Mouse (Mus musculus): ENCODE results near the gene Cep19. TPM values are rescaled to one million over a fixed set of nuclear protein-coding genes. Genes with fewer than 3 reads are reported as not detected.

Cep19 gene
- total and polyA plus RNA-seq, 3 experiments = 3.7 to 25.1 (median 12.4) TPM

DNA sequence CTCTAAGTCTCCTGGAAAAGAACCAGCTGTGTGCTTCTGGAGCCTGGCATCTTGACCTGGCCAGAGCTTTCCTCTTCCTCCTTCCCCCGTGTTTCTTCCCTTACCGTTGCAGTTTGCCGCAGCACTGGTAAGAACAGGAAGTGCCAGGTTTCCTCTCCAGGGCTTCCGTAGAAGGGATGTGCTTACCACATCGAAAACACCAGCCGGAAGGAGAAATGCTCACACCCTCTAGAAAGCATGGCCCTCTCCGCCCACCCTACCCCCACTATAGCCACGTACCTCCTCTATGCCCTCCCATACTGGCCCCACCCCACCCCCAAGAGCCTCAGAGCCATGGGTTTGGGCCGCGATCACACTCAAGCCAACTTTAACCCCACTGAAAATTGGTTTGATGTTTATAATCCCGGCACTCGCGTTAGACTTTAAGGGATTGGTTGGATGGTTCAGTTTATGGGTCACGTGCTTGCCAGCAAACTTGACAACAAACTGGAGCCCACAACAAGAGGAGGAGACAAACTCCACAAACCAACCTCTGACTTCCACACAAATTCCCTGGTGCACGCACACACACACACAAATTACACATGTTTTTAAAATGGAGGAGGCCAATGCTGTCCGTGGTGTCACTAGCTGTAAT, 30.7 kb downstream of the Cep19 start:
- TF ChIP-seq CTCF (IDR thresholded peaks at IDR 0.05; ENCODE audit: low read depth, low read length) = no peak
- ATAC-seq (ENCODE audit: extremely low read depth, insufficient number of reproducible peaks, low FRiP score, poor library complexity, severe bottlenecking) (no peak), DNase-seq (ENCODE audit: low spot score) (no peak)
- peaks cover 18% of the 10 kb centered on the region for H3K4me1 ChIP-seq (ENCODE audit: insufficient read depth, low read depth, low read length)
- no peak overlapping the region; the same call in 1 of the 2 replicates for H3K4me3 ChIP-seq (ENCODE audit: low read depth, low read length)
- H3K9me3 ChIP-seq (replicated peaks) = no peaks in the 10 kb centered on the region
- H3K27me3 ChIP-seq (ENCODE audit: insufficient read depth, low read length) = peaks cover 43% of the 10 kb centered on the region
- no peaks in the 10 kb centered on the region for H3K36me3 ChIP-seq (replicated peaks)

DNA sequence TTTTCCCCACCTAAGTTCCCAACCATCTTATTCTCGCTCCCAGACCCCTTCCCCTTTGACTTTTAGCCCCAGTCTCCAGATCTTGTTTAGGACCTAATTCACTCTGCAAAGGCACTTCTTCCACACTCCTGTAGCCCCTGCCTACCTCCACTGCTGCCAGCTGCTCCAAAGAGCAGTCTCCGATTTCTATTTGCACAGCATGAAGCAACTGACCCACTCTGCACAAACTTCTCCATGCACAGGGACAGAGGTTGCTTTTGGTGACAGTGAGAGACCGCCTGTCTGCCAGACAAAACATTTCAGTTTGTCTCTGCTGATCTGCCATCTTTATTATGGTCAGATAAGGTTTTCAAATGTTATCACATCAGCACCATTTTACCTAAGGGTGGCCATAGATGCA, 33.5 kb downstream of the Cep19 start:
- Histone ChIP-seq H3K4me1 (ENCODE audit: insufficient read depth, low read depth, low read length) (peaks cover 25% of the 10 kb centered on the region), H3K9me3 (replicated peaks) (no peaks in the 10 kb centered on the region), H3K4me3 (ENCODE audit: low read depth, low read length) (no peak overlapping the region), H3K36me3 (replicated peaks) (no peaks in the 10 kb centered on the region), H3K27me3 (ENCODE audit: insufficient read depth, low read length) (peaks cover 44% of the 10 kb centered on the region)
- DNase-seq (ENCODE audit: low spot score) (no peak), ATAC-seq (ENCODE audit: extremely low read depth, insufficient number of reproducible peaks, low FRiP score, poor library complexity, severe bottlenecking) (no peak)
- no peak for TF ChIP-seq POLR2AphosphoS5 (IDR thresholded peaks at IDR 0.05; ENCODE audit: insufficient replicate concordance, low read depth, low read length)
- no peak for TF ChIP-seq CTCF (IDR thresholded peaks at IDR 0.05; ENCODE audit: low read depth, low read length)
- no peak for TF ChIP-seq GATA2 (IDR thresholded peaks at IDR 0.05; ENCODE audit: borderline replicate concordance, low read depth, low read length)
- TF ChIP-seq TAL1 (conservative IDR thresholded peaks at IDR 0.05; ENCODE audit: low read depth, low read length) = no peak

DNA sequence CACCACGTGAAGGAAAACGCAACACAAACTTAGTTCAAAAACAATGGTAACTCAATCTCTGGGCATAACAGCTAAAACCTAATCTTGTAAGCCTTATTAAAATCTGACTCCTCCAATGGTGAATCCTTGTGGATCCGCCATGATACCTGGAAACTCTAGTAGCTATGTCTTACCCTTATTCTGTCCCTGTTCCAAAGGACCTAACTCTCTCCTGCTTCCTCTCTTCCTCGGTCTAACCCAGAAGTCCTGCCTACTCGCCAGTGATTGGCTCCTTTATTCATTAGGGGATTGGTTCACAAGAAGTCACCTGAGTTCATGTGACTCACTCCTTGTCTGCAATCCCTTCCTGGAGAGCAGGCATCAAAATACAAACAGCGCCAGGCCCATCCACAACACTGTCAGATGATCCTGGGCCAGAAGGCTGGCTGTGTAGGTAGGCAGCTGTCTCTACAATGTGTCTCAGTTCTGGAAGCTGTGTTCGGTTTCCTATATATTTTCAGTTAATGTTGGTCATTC, 36.3 kb downstream of the Cep19 start:
- ATAC-seq (ENCODE audit: extremely low read depth, insufficient number of reproducible peaks, low FRiP score, poor library complexity, severe bottlenecking) = no peak

DNA sequence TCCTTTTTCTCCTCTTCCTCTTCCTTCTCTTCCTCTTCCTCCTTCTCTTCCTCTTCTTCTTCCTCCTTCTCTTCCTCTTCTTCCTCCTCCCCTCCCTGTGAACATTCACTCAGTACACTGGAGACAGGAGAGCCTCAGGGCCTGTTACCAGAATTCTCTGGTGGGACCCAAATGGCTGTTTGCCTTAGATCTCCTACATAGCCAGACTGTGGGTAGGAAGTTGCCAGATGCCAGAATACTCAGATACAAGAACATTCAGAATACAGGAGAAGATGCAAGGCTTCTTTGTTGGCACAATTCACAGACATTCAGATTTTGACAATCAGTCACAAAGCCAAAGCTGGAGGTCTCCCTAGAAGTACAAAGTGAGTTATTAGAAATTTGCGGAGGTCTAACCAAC, 39.4 kb downstream of the Cep19 start:
- peaks cover 25% of the 10 kb centered on the region for H3K36me3 ChIP-seq (replicated peaks)
- peaks cover 48% of the 10 kb centered on the region for H3K27me3 ChIP-seq (ENCODE audit: insufficient read depth, low read length)
- H3K4me1 ChIP-seq (ENCODE audit: insufficient read depth, low read depth, low read length) = peaks cover 12% of the 10 kb centered on the region
- H3K9me3 ChIP-seq (replicated peaks) = peaks cover 21% of the 10 kb centered on the region
- no peak overlapping the region for H3K4me3 ChIP-seq (ENCODE audit: low read depth, low read length)
- DNase-seq (ENCODE audit: low spot score) (no peak), ATAC-seq (ENCODE audit: extremely low read depth, insufficient number of reproducible peaks, low FRiP score, poor library complexity, severe bottlenecking) (no peak)
- TF ChIP-seq GATA2 (IDR thresholded peaks at IDR 0.05; ENCODE audit: borderline replicate concordance, low read depth, low read length) (no peak), GATA1 (IDR thresholded peaks at IDR 0.05; ENCODE audit: borderline replicate concordance, low read length) (no peak), POLR2AphosphoS5 (IDR thresholded peaks at IDR 0.05; ENCODE audit: insufficient replicate concordance, low read depth, low read length) (no peak), TAL1 (conservative IDR thresholded peaks at IDR 0.05; ENCODE audit: low read depth, low read length) (no peak), CTCF (IDR thresholded peaks at IDR 0.05; ENCODE audit: low read depth, low read length) (no peak)

More for the DNA sequence above, 36.3 kb downstream of the Cep19 start:
- no peak for DNase-seq (ENCODE audit: low spot score)
- no peak overlapping the region for H3K4me3 ChIP-seq (ENCODE audit: low read depth, low read length)
- no peaks in the 10 kb centered on the region for H3K9me3 ChIP-seq (replicated peaks)
- H3K4me1 ChIP-seq (ENCODE audit: insufficient read depth, low read depth, low read length) = peaks cover 12% of the 10 kb centered on the region
- TF ChIP-seq POLR2AphosphoS5 (IDR thresholded peaks at IDR 0.05; ENCODE audit: insufficient replicate concordance, low read depth, low read length) (no peak), GATA1 (IDR thresholded peaks at IDR 0.05; ENCODE audit: borderline replicate concordance, low read length) (no peak), GATA2 (IDR thresholded peaks at IDR 0.05; ENCODE audit: borderline replicate concordance, low read depth, low read length) (no peak)
- H3K27me3 ChIP-seq (ENCODE audit: insufficient read depth, low read length) = peaks cover 49% of the 10 kb centered on the region
- H3K36me3 ChIP-seq (replicated peaks) = no peaks in the 10 kb centered on the region

DNA sequence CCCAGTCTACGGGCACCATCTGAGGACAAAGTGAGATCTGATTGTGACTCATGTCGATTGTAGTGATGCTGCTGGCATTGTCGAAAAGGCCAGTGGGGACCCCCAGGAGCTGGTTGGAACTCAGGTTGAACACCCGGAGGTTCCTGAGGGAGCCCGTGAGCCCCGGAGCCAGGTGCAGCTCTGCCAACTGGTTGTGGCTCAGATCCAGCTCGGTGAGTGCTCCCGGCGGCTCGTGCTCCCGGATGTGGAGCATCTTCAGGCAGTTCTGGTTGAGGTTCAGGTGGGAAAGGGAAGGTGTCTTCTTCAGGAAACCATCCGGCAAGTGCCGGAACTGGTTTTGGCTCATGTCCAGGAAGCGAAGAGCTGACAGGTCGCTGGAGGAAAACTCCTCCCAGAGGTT, 44.2 kb downstream of the Cep19 start:
- Histone ChIP-seq H3K4me3 (ENCODE audit: low read depth, low read length) (no peak overlapping the region), H3K9me3 (replicated peaks) (peaks cover 46% of the 10 kb centered on the region), H3K36me3 (replicated peaks) (peaks cover 65% of the 10 kb centered on the region), H3K27me3 (ENCODE audit: insufficient read depth, low read length) (peaks cover 19% of the 10 kb centered on the region), H3K4me1 (ENCODE audit: insufficient read depth, low read depth, low read length) (peaks cover 11% of the 10 kb centered on the region)
- DNase-seq (ENCODE audit: low spot score) (no peak), ATAC-seq (ENCODE audit: extremely low read depth, insufficient number of reproducible peaks, low FRiP score, poor library complexity, severe bottlenecking) (no peak)
- TF ChIP-seq CTCF (IDR thresholded peaks at IDR 0.05; ENCODE audit: low read depth, low read length) = no peak
- no peak for TF ChIP-seq TAL1 (conservative IDR thresholded peaks at IDR 0.05; ENCODE audit: low read depth, low read length)
- TF ChIP-seq GATA2 (IDR thresholded peaks at IDR 0.05; ENCODE audit: borderline replicate concordance, low read depth, low read length) = no peak
- no peak for TF ChIP-seq POLR2AphosphoS5 (IDR thresholded peaks at IDR 0.05; ENCODE audit: insufficient replicate concordance, low read depth, low read length)
- no peak for TF ChIP-seq GATA1 (IDR thresholded peaks at IDR 0.05; ENCODE audit: borderline replicate concordance, low read length)

DNA sequence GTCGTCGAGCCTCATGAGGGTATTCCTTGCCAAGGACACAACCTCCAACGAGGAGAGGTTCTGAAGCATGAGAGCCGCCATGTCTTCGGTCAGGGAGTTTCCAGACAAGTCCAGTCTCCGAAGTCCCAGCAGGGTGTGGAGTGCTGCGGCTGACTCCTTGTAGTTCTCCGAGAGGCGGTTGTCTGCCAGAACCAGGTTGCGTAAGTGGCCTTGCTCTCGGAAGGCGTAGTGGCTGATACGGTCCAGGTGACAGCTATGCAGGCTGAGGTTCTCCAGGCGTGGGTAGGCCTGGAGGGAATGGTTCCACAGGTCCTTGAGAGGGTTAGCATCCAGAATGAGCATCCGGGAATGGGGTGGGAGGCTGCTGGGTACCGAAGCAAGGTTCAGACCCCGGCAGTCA, 45.0 kb downstream of the Cep19 start:
- TF ChIP-seq POLR2AphosphoS5 (IDR thresholded peaks at IDR 0.05; ENCODE audit: insufficient replicate concordance, low read depth, low read length) = 0 out of 2 replicates have a peak, but pooled peaks have one; percentile 40
- TF ChIP-seq TAL1 (conservative IDR thresholded peaks at IDR 0.05; ENCODE audit: low read depth, low read length) = no peak
- Histone ChIP-seq H3K4me1 (ENCODE audit: insufficient read depth, low read depth, low read length) (peaks cover 11% of the 10 kb centered on the region), H3K4me3 (ENCODE audit: low read depth, low read length) (no peak overlapping the region), H3K27me3 (ENCODE audit: insufficient read depth, low read length) (peaks cover 11% of the 10 kb centered on the region), H3K36me3 (replicated peaks) (peaks cover 65% of the 10 kb centered on the region), H3K9me3 (replicated peaks) (peaks cover 46% of the 10 kb centered on the region)
- ATAC-seq (ENCODE audit: extremely low read depth, insufficient number of reproducible peaks, low FRiP score, poor library complexity, severe bottlenecking) (no peak), DNase-seq (ENCODE audit: low spot score) (no peak)
